Mouse (Mus musculus): ENCODE measurements around the gene Ascl5.

The Ascl5 gene

DNA sequence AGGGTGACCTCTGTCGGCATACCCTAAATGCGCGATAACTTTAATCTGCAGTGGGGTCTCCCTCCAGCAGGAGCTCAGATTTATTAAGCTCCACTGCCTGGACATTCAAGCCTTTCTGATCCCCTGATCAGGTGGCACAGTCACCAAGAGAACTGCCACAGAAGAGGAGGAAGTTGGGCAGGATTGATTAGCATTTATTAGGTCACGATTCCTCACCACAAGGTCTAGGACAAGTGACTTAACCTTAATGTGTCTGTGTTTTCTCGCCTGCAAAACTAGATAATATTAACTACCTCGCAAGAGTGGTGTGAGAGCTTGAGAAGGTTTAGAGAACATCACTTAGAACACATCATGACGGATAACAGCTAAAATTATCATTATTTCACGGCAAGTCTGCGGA lies 2.7 kb upstream of the Ascl5 start:
- no peak for DNase-seq (ENCODE audit: extremely low read depth, insufficient read length, low spot score)

DNA sequence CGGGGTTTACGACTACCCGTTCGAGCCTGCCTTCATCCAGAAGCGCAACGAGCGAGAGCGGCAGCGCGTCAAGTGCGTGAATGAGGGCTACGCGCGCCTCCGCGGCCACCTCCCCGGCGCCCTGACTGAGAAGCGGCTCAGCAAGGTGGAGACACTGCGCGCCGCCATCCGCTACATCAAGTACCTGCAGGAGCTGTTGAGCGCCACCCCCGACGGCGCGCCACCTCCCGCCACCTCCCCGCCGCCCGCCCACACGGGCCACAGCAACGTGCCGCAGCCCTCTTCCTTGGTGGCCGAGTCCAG lies 360 bp downstream of the Ascl5 start:
- peak; percentile 19 for DNase-seq (ENCODE audit: extremely low read depth, insufficient read length, low spot score)

DNA sequence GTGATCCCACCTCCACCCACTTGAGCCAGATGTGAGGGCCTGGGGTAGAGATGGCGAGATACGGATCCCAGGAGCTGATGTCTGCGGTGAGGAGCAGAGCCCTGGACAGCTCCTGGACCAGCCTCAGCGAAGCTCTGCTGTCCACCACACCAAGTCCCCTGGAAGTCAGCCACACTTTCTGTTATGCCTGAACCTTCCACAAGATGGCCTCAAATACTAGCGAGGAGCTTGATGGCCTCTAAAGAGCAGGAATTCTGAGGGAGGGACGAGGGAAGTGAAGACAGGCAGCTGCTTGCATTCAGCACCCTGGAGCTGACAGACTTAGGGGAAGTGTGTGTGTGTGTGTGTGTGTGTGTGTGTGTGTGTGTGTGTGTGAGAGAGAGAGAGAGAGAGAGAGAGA lies 861 bp downstream of the Ascl5 start:
- DNase-seq (ENCODE audit: extremely low read depth, insufficient read length, low spot score): peak; percentile 51

DNA sequence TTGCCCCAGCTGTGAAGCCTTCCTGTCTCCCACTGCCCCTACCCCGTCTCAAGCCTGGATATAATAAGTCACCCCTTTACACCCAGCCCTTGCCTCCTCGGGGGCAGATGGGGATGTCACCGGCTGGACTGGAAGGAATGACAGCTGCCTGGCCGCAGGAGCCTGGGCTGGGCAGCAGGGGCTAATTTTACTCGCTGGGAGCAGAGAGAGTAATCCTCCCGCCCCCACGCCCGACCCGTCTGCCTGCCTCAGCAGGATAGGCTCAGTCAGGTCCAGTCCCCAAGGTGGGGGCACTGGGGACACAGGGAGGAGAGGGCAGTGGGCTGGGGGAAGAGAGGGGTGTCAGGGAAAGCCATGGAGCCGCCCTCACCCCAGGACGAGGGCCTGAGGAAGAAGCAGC lies 1.9 kb downstream of the Ascl5 start, which contains the start of gene Cacna1s:
Gene Cacna1s, plus strand, starts transcription at position 204 of the 400 bp plus-strand sequence.
- DNase-seq (ENCODE audit: extremely low read depth, insufficient read length, low spot score): no peak

DNA sequence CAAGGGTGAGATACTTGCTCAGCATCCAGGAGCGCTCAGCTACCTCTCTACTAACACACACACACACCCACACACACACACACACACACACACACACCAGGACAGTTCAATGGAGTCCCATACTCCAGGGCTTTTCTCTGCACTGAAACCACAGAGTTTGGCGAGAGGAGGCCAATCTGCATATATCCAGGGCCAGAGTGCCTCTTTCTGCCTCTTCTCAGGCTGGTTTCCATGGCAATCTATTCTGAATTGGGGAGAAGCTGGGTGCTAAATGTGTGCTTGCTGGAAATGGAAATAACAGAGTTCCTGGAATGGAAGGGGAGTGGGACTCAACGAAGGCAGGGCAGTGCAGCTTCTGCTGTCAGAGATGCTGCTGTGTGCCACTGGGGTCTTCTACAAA lies 5.2 kb downstream of the Ascl5 start:
- DNase-seq (ENCODE audit: extremely low read depth, insufficient read length, low spot score): no peak

DNA sequence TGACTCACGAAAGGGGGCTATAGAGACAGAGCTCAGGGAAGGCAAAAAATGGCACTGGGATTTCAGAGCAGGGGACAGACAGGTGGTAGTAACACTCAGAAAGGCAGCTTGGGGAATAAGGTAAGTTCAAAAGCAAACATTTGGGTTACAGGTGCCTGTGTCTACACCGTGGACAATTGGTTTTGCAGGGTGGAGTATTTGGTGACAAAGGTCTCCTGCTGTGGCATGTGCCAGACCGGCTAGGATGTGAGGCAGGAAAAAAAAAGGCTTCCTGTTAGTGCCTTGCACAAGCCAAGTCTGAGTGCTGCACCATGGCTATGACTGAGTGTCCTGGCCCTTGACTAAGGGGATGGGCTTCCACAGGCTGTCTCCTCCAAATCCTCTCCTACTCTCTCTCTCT lies 8.0 kb downstream of the Ascl5 start:
- no peak for DNase-seq (ENCODE audit: extremely low read depth, insufficient read length, low spot score)

DNA sequence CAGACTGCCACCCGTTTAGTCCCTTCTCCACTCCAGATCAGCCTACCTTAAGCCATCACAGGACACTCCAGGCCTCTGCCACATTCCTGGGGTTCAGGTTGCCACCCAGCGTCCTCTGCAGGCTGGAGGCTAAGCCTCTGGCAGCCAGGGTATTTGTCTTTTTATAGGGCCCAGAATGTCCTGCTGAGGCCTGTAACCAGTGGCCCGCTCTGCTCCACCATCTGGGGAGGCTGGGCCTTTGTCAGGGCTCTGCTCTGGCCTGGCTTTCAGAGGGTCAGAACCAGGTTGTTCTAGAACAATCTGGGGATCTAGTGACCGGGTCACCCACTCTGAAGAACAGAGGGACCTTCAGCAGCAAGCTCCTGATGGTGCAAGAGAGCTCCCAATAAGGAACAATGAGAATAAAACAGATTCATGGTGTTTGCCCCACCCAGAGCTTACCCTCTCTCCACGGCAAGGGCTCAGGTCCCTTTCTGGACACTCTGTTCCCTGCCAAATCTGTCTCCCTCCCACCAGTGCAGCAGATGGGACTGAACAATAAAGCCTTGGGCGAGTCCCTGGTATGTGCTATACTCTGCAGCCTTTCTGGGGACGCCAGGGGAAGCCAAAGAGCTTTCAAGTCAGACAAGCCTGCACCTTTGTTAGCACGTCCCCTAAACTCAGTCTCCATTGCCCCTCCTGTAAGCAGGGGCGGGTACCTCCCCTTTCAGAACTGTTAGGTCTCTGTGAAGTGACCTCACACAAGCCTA lies 10.6 kb downstream of the Ascl5 start:
- DNase-seq (ENCODE audit: extremely low read depth, insufficient read length, low spot score): no peak

DNA sequence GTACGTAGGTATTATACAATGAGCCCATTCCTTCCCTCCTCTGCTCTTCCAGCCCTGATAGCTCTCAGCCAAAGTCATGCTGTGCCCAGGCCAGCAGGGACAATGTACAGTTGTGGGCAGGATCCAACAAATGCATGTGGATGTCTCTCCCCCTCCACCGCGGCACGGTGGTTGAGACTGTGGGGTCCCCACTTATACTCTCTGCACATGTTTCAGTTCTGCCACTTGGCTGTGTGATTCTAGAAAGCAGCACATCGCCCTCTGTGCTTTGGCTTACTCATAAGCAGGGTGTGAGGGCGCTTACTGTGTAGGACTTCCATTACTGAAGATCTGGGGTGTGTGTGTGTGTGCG lies 11.2 kb downstream of the Ascl5 start:
- DNase-seq (ENCODE audit: extremely low read depth, insufficient read length, low spot score): no peak

DNA sequence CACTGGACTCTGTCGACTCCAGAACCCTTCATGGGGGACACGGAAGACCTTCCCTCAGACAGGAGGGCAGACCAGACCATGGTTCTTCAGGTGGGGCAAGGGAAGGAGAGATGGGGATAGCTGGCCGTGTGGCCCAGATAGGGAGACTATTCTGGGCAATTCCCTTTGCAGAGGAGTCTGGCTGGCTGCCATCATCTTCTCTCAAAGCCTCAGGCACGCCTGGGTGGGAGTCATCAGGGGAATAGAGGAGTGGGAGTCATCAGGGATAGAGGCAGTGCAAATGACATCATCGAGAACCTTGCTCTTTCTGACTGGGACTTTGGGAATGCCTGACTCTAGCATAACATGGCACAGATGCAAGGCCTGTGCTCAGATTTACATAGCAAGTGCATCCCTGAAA lies 13.4 kb downstream of the Ascl5 start:
- DNase-seq (ENCODE audit: extremely low read depth, insufficient read length, low spot score): no peak

DNA sequence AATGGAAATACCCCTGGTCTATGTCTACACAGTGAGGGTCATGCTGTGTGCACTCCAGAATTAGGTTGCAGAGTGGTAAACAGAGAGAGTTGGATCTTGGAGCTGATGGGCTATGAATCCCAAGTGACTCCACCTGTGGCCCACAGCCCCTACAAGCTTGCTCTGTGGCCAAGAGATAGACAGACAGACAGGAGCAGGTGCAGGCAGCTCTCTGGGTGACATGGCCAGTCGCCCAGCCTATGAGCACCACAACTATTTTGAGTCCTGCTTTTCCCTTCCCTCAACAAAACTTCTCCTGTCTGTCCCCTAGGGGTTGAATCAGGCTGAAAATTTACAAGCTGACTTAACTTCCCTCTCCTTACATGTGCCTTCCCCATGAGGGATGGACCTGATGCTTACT lies 16.0 kb downstream of the Ascl5 start:
- no peak for DNase-seq (ENCODE audit: extremely low read depth, insufficient read length, low spot score)

DNA sequence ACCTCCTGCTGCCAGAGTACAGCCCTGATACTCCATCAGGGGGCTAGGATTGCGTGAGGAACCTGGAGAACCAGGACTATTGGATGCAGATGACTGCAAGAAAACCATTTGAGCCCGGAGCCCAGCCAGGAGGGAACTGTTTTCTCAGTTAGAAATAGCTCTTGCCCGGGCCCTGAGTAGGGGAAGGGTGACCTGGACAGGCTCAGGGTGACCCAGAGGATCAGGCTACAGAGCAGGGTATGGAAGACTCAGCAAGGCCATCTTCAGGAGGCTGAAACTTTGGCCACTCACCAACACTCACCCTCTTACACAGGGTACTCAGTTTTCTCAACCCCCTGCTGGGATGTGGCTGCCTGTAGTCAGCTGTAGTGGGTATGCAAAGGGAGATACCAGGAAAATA lies 17.0 kb downstream of the Ascl5 start:
- DNase-seq (ENCODE audit: extremely low read depth, insufficient read length, low spot score): no peak

DNA sequence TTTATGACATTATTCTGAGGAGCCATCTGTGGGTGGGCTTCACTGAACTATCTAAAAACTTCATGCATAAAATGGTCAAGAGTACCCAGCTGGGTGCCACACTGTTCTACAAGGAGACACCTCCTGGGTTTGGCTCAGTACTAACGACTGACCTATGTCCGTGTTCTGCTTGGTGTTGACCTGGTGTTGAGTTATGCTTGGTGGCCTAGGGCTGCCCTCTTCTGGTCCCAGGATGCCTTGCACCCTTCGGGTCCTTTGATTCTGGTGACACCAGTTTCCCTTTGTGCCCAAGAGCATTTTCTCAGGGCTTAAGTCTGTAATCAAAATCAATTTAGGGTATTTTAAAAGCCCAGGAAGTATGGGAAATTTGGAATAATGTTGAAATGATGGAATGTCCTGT lies 25.5 kb downstream of the Ascl5 start:
- peak; percentile 16 for DNase-seq (ENCODE audit: extremely low read depth, insufficient read length, low spot score)

DNA sequence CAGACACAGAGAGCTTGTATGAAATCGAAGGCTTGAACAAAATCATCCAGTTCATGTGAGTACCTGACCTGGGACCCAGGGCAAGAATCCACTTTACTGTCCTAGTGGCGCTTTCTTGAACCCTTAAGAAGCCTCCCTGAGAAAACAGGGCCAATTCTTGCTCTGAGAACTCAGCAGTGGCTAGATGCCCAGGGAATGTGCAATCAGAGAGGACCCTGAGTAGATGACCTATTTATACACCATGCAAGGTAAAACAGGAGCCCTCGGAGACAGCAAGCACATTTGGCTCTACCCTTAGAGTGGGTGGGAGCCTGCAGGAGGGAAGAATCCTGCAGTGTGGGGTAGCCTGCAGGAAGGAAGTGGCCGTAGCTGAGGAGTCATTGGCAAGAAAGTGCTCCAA lies 27.1 kb downstream of the Ascl5 start:
- no peak for DNase-seq (ENCODE audit: extremely low read depth, insufficient read length, low spot score)

DNA sequence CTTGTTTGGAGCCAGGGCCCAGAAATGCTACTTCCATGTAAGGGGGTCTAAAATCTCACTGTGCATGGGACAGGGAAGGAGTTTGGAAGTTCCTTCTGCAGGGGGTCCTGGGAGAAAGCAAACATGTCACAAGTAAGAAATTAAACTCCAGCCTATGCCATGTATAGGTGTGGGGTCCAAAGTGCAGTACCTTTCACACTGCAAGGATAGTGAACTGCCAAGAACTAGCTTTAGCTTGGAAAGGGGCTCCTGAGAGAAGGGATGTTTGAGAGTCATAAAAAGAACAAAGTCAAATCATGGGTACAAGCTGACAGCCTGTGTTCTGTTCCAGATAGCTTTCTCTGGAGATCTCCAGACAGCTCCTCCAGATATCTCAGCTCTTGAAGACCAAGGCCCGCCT lies 30.6 kb downstream of the Ascl5 start:
- DNase-seq (ENCODE audit: extremely low read depth, insufficient read length, low spot score): no peak

DNA sequence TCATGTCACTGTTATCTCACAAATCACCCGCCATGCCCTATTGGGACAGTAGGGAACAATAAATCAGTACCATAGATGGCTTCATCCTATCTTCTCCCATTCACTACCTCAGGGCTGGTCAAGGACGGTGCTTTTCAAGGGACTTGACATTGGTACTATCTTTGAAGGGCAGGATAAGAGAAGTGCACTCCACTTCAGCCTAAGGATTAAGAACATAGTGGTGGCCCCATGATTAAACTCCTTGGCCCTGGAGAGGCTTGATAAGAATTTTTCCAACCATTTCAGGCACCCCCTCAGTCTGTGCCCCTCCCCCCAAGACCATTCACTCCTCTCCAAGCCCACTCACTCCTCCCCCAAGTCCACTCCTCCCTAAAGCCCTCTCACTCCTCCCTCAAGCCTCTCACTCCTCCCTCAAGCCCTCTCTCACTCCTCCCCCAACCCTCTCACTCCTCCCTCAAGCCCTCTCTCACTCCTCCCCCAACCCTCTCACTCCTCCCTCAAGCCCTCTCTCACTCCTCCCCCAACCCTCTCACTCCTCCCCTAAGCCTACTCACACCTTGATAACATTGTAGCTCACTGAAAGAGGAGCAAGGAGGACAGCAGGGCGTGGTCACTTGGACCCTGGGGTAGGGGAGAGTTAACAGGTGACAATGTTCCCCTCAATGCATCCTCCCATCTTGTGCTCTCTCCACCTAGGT lies 35.5 kb downstream of the Ascl5 start:
- no peak for DNase-seq (ENCODE audit: extremely low read depth, insufficient read length, low spot score)

DNA sequence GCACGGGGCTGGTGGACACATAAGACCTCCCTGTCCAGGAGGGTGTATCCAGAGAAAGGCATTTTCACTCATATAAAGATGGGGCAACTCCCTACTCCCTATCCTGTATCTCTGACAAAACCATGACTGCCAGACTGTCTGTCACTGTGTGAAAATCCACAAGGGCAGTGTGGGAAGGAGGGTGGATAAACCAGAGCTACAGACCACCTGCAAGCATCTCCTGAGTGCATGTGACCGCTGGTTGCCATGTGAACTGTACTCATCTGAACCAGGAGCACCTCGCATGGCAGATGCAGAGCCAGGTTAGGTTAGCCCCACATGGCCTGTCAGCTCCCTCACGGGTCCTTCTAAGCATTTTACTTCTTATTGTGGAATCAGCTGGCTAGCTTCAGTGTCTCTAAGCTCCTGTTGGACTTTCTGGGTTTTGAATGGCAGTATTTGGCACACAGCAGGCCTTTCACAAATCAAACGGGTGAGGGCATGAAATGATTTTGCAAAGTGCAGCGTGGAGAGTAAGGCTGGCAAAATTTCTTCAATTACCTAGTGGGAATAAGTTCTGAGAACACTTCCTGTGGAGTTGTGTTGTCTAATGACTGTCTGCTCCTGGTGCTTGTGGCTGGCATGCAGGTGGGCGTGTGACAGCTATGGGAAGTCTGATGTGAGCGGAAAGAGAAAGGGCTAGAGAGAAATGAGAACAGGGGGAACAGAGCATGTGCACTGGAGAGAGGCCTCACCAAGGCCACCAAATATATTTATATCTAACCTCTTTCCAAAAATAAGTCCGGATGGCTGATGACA lies 39.0 kb downstream of the Ascl5 start:
- no peak for DNase-seq (ENCODE audit: extremely low read depth, insufficient read length, low spot score)

DNA sequence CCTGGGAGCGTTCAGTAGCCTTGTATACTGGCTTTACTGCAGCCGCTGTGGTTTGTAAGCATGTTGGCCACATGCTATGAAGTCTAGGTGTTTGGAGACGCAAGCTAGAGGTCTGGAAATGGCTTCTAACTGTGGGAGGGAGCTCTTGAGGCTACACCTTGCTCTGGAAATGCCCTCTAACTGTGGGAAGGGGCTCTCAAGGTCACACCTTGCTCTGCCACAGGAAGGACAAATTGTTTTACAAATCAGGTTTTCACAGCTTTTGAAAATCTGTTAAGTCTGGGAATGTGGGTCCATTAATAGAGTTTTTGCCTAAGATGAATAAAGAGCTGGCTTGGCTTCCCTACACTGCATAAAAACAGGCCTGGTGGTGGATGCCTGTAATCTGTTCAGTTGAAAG lies 43.1 kb downstream of the Ascl5 start:
- DNase-seq (ENCODE audit: extremely low read depth, insufficient read length, low spot score): no peak

DNA sequence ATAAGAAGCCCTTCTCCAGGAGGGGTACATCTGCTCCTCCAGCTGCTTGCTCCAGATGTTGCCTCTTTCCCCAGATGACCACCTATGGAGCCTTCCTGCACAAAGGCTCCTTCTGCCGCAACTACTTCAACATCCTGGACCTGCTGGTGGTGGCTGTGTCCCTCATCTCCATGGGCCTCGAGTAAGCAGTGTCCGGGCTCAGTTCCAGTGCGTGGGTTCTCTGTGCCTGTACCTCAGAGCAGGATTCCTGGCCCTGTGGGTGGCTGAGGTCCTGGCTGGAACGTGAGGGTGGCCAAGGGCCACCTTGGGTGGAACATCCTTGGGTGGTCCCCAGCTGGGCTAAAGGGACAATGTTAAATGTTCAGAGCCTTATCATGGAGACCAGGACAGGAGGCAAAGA lies 44.2 kb downstream of the Ascl5 start:
- no peak for DNase-seq (ENCODE audit: extremely low read depth, insufficient read length, low spot score)

Measured in 3134 (cell line).